In the genomic region with DNA sequence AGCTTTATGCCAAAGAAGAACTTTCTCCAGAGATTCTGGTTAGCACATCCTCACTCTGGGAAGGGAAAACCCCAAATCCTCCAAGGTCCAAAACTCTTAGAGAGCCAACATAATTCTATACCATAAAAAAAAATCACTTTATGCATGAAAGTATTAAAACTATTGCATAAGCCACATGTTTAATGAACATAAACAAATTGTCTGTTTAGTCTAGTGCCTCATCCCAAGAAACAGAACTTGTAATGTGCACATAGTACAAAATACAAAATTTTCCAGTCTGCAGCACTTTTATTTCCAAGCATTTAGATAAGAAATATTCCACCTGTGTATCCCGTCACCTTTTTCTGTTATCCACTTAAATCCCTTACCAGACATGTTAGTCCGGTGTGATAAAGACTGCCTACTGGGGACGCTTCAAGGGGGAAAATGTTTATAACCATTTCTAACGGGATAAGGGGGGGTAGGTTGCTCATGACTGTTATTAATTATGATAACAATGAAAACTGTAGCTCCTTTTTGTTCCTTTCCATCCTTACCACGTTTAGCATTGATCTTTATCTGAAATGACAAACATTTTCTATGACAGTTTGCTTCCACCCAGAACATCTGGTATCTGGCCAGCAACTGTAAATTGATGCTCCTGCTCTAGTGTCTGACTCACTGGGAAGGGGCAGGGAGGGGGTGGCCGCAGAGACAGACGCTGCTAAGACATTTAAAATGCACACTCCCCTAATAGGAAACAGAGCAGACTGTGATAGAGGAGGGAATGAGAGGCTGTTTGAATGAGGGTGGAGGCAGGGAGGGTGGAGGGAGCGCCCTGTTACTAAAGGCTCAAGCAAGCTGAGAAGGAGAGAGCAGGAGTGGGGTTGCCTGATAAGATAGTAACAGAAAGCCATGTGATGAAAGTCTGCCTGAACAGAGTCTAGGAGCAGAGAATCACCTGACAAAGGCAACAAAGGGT, we compare ENCODE assay signal across 8 mouse cellular contexts.
DNase-seq lines count a peak whose midpoint lies in the region; ATAC-seq lines count a peak whose summit lies in the region.

No protein-coding gene starts in this region.

- no peak for DNase-seq in heart, adult 11 months
- peak; percentile 30 for DNase-seq in embryo, embryonic 9.5 days (ENCODE audit: extremely low spot score)
- no peak for DNase-seq in left cerebral cortex, adult 18-20 months (ENCODE audit: low spot score in 2 of 2)
- DNase-seq in kidney, postnatal 4 days = no peak
- DNase-seq in cerebellum, adult 8-10 months = no peak

- no peak overlapping the region for H3K4me3 ChIP-seq in heart, embryonic 14.5 days (ENCODE audit: control insufficient read depth in 1 of 2, insufficient read depth in 1 of 2, low read depth in 1 of 2, low read length in 2 of 2)
- H3K4me3 ChIP-seq in intestine, embryonic 16.5 days (ENCODE audit: low read length) = no peak overlapping the region
- no peak overlapping the region for H3K4me3 ChIP-seq in neural tube, embryonic 14.5 days (ENCODE audit: low read depth, low read length)

- H3K27ac ChIP-seq in heart, embryonic 14.5 days (replicated peaks in 1 of 2; ENCODE audit: control insufficient read depth in 1 of 2, insufficient read depth in 1 of 2, low read depth in 2 of 2, low read length in 2 of 2) = peak overlapping the region; percentile 9 to 71; a peak in 3 of 4 replicates
- H3K27ac ChIP-seq in intestine, embryonic 16.5 days (ENCODE audit: low read length) = peak overlapping the region; percentile 52
- H3K27ac ChIP-seq in neural tube, embryonic 14.5 days (ENCODE audit: low read depth, low read length) = no peak overlapping the region

- no peaks in the 10 kb centered on the region for H3K9me3 ChIP-seq in heart, embryonic 14.5 days (ENCODE audit: control insufficient read depth, low read length)
- H3K9me3 ChIP-seq in intestine, embryonic 16.5 days (ENCODE audit: control insufficient read depth, low read length) = no peaks in the 10 kb centered on the region
- no peaks in the 10 kb centered on the region for H3K9me3 ChIP-seq in neural tube, embryonic 14.5 days (ENCODE audit: control insufficient read depth, low read length)

- 15% methylated on average over 8 of the region's 8 CpGs for WGBS in heart, embryonic 14.5 days
- WGBS in intestine, embryonic 16.5 days = 23% methylated on average over 8 of the region's 8 CpGs
- WGBS in neural tube, embryonic 14.5 days = 45% methylated on average over 8 of the region's 8 CpGs

- no peaks in the 10 kb centered on the region for H3K36me3 ChIP-seq in heart, embryonic 14.5 days (ENCODE audit: control insufficient read depth, insufficient read depth, low read length)
- H3K36me3 ChIP-seq in intestine, embryonic 16.5 days (ENCODE audit: control insufficient read depth, insufficient read depth, low read length) = no peaks in the 10 kb centered on the region
- no peaks in the 10 kb centered on the region for H3K36me3 ChIP-seq in neural tube, embryonic 14.5 days (ENCODE audit: control insufficient read depth, insufficient read depth, low read length)

- peak overlapping the region; percentile 22 for H3K4me2 ChIP-seq in heart, embryonic 14.5 days (ENCODE audit: low read length)
- H3K4me2 ChIP-seq in intestine, embryonic 16.5 days (ENCODE audit: low read depth, low read length) = peak overlapping the region; percentile 12; the same call in 1 of the 2 replicates
- no peak overlapping the region for H3K4me2 ChIP-seq in neural tube, embryonic 14.5 days (ENCODE audit: low read depth, low read length)

- H3K4me1 ChIP-seq in heart, embryonic 14.5 days (ENCODE audit: control insufficient read depth in 2 of 2, insufficient read depth in 2 of 2, low read length in 2 of 2) = peaks cover 6 to 19% of the 10 kb centered on the region in 2 experiments
- H3K4me1 ChIP-seq in intestine, embryonic 16.5 days (ENCODE audit: control insufficient read depth, insufficient read depth, low read length) = peaks cover 9% of the 10 kb centered on the region
- 0 out of 2 replicates have a peak, but pooled peaks cover 5% of the 10 kb centered on the region for H3K4me1 ChIP-seq in neural tube, embryonic 14.5 days (ENCODE audit: control insufficient read depth, insufficient read depth, low read length)

- peak; percentile 73 for ATAC-seq in heart, embryonic 14.5 days (ENCODE audit: insufficient number of reproducible peaks, insufficient read depth, low FRiP score, low read depth)
- ATAC-seq in intestine, embryonic 16.5 days = peak; percentile 95
- ATAC-seq in neural tube, embryonic 14.5 days (ENCODE audit: low read depth) = peak; percentile 63; the same call in 1 of the 2 replicates

- H3K9ac ChIP-seq in heart, embryonic 14.5 days (ENCODE audit: low read length) = no peak overlapping the region; the same call in 1 of the 2 replicates
- H3K9ac ChIP-seq in intestine, embryonic 16.5 days (ENCODE audit: low read depth, low read length) = no peak overlapping the region
- H3K9ac ChIP-seq in neural tube, embryonic 14.5 days (replicated peaks; ENCODE audit: low read depth, low read length) = no peak overlapping the region

- no peaks in the 10 kb centered on the region for H3K27me3 ChIP-seq in heart, embryonic 14.5 days (ENCODE audit: control insufficient read depth, insufficient read depth, low read length)
- no peaks in the 10 kb centered on the region for H3K27me3 ChIP-seq in intestine, embryonic 16.5 days (replicated peaks; ENCODE audit: control insufficient read depth, insufficient read depth, low read length)
- H3K27me3 ChIP-seq in neural tube, embryonic 14.5 days (ENCODE audit: control insufficient read depth, insufficient read depth, low read length) = no peaks in the 10 kb centered on the region
